Mouse (Mus musculus): ENCODE results near the gene Nol9. TPM values are rescaled to one million over a fixed set of nuclear protein-coding genes. Genes with fewer than 3 reads are reported as not detected.
A peak's percentile ranks its signal among the peaks of the same experiment; 100 is the strongest.

Gene Nol9
- total and polyA plus RNA-seq, 2 experiments = 6.1 to 12.3 TPM

- WGBS = 95% methylated on average over 3 of the region's 3 CpGs
- H3K27me3 ChIP-seq (ENCODE audit: control insufficient read depth, insufficient read depth, low read length) = no peaks in the 10 kb centered on the region
- H3K9ac ChIP-seq (ENCODE audit: low read depth, low read length) = no peak overlapping the region
- no peaks in the 10 kb centered on the region for H3K36me3 ChIP-seq (ENCODE audit: control insufficient read depth, insufficient read depth, low read length)
- no peak overlapping the region for H3K27ac ChIP-seq (replicated peaks; ENCODE audit: insufficient read depth, low read depth, low read length)
- H3K4me1 ChIP-seq (ENCODE audit: control insufficient read depth, insufficient read depth, low read length) = no peaks in the 10 kb centered on the region
- H3K79me2 ChIP-seq (ENCODE audit: control insufficient read depth, insufficient read depth, low read length) = no peaks in the 10 kb centered on the region
- H3K4me3 ChIP-seq (ENCODE audit: insufficient read depth, low read depth, low read length) = no peak overlapping the region
- no peak for DNase-seq (ENCODE audit: extremely low read depth, low read depth, low spot score)
- TF ChIP-seq CTCF (IDR thresholded peaks at IDR 0.05; ENCODE audit: low read depth, low read length) = no peak
- no peak for TF ChIP-seq POLR2A (IDR thresholded peaks at IDR 0.05; ENCODE audit: extremely low read depth, insufficient read depth, low read length)
These were observed 37.1 kb upstream of the Nol9 start for GRCm38 (mm10) chr4:152002063-152002462.

GRCm38 (mm10) chr4:152006137-152006536 lies 33.0 kb upstream of the Nol9 start:
- Histone ChIP-seq H3K4me1 (ENCODE audit: control insufficient read depth, insufficient read depth, low read length) (peaks cover 7% of the 10 kb centered on the region; the same call in 1 of the 2 replicates), H3K36me3 (ENCODE audit: control insufficient read depth, insufficient read depth, low read length) (no peaks in the 10 kb centered on the region), H3K27ac (replicated peaks; ENCODE audit: insufficient read depth, low read depth, low read length) (no peak overlapping the region), H3K27me3 (ENCODE audit: control insufficient read depth, insufficient read depth, low read length) (no peaks in the 10 kb centered on the region), H3K9ac (ENCODE audit: low read depth, low read length) (no peak overlapping the region), H3K4me3 (ENCODE audit: insufficient read depth, low read depth, low read length) (no peak overlapping the region), H3K79me2 (ENCODE audit: control insufficient read depth, insufficient read depth, low read length) (peaks cover 9% of the 10 kb centered on the region; the same call in 1 of the 2 replicates)
- WGBS = 68% methylated on average over 6 of the region's 6 CpGs
- DNase-seq (ENCODE audit: extremely low read depth, low read depth, low spot score) = peak; percentile 51
- TF ChIP-seq CTCF (IDR thresholded peaks at IDR 0.05; ENCODE audit: low read depth, low read length) = peak; percentile 12; the same call in 1 of the 2 replicates
- TF ChIP-seq POLR2A (IDR thresholded peaks at IDR 0.05; ENCODE audit: extremely low read depth, insufficient read depth, low read length) = no peak

GRCm38 (mm10) chr4:152006812-152007211 lies 32.3 kb upstream of the Nol9 start:
- Histone ChIP-seq H3K4me1 (ENCODE audit: control insufficient read depth, insufficient read depth, low read length) (peaks cover 7% of the 10 kb centered on the region), H3K79me2 (ENCODE audit: control insufficient read depth, insufficient read depth, low read length) (peaks cover 9% of the 10 kb centered on the region; the same call in 1 of the 2 replicates), H3K4me3 (ENCODE audit: insufficient read depth, low read depth, low read length) (no peak overlapping the region), H3K9ac (ENCODE audit: low read depth, low read length) (no peak overlapping the region), H3K36me3 (ENCODE audit: control insufficient read depth, insufficient read depth, low read length) (no peaks in the 10 kb centered on the region), H3K27me3 (ENCODE audit: control insufficient read depth, insufficient read depth, low read length) (no peaks in the 10 kb centered on the region), H3K27ac (replicated peaks; ENCODE audit: insufficient read depth, low read depth, low read length) (no peak overlapping the region)
- DNase-seq (ENCODE audit: extremely low read depth, low read depth, low spot score) = no peak
- WGBS = 45% methylated on average over 3 of the region's 3 CpGs
- TF ChIP-seq CTCF (IDR thresholded peaks at IDR 0.05; ENCODE audit: low read depth, low read length) (no peak), POLR2A (IDR thresholded peaks at IDR 0.05; ENCODE audit: extremely low read depth, insufficient read depth, low read length) (no peak)

GRCm38 (mm10) chr4:152007481-152008147 lies 31.5 kb upstream of the Nol9 start:
- TF ChIP-seq POLR2A (IDR thresholded peaks at IDR 0.05; ENCODE audit: extremely low read depth, insufficient read depth, low read length) = no peak
- Histone ChIP-seq H3K27ac (replicated peaks; ENCODE audit: insufficient read depth, low read depth, low read length) (no peak overlapping the region), H3K27me3 (ENCODE audit: control insufficient read depth, insufficient read depth, low read length) (no peaks in the 10 kb centered on the region), H3K36me3 (ENCODE audit: control insufficient read depth, insufficient read depth, low read length) (no peaks in the 10 kb centered on the region), H3K4me1 (ENCODE audit: control insufficient read depth, insufficient read depth, low read length) (peaks cover 14% of the 10 kb centered on the region), H3K9ac (ENCODE audit: low read depth, low read length) (peak overlapping the region; percentile 70; the same call in 1 of the 2 replicates), H3K4me3 (ENCODE audit: insufficient read depth, low read depth, low read length) (no peak overlapping the region), H3K79me2 (ENCODE audit: control insufficient read depth, insufficient read depth, low read length) (peaks cover 16% of the 10 kb centered on the region)
- DNase-seq (ENCODE audit: extremely low read depth, low read depth, low spot score) = no peak
- WGBS = 52% methylated on average over 8 of the region's 8 CpGs

- 1% methylated on average over 14 of the region's 14 CpGs for WGBS
- peak overlapping the region; percentile 70 for H3K9ac ChIP-seq (ENCODE audit: low read depth, low read length)
- peaks cover 18% of the 10 kb centered on the region for H3K4me1 ChIP-seq (ENCODE audit: control insufficient read depth, insufficient read depth, low read length)
- peaks cover 16% of the 10 kb centered on the region for H3K79me2 ChIP-seq (ENCODE audit: control insufficient read depth, insufficient read depth, low read length)
- no peaks in the 10 kb centered on the region for H3K36me3 ChIP-seq (ENCODE audit: control insufficient read depth, insufficient read depth, low read length)
- no peak for TF ChIP-seq POLR2A (IDR thresholded peaks at IDR 0.05; ENCODE audit: extremely low read depth, insufficient read depth, low read length)
- no peak for TF ChIP-seq CTCF (IDR thresholded peaks at IDR 0.05; ENCODE audit: low read depth, low read length)
- H3K27me3 ChIP-seq (ENCODE audit: control insufficient read depth, insufficient read depth, low read length) = no peaks in the 10 kb centered on the region
- no peak for DNase-seq (ENCODE audit: extremely low read depth, low read depth, low spot score)
- peak overlapping the region; percentile 71 for H3K27ac ChIP-seq (replicated peaks; ENCODE audit: insufficient read depth, low read depth, low read length)
- H3K4me3 ChIP-seq (ENCODE audit: insufficient read depth, low read depth, low read length) = peak overlapping the region; percentile 61
These were observed 31.0 kb upstream of the Nol9 start for GRCm38 (mm10) chr4:152008148-152008500.

GRCm38 (mm10) chr4:152008622-152009075 lies 30.5 kb upstream of the Nol9 start, which contains the start of gene Klhl21:
Gene Klhl21 (plus strand): TSS chr4:152008803.
- peak; percentile 76 for DNase-seq (ENCODE audit: extremely low read depth, low read depth, low spot score)
- peak; percentile 97 for TF ChIP-seq POLR2A (IDR thresholded peaks at IDR 0.05; ENCODE audit: extremely low read depth, insufficient read depth, low read length)
- no peak for TF ChIP-seq CTCF (IDR thresholded peaks at IDR 0.05; ENCODE audit: low read depth, low read length)
- Histone ChIP-seq H3K27me3 (ENCODE audit: control insufficient read depth, insufficient read depth, low read length) (no peaks in the 10 kb centered on the region), H3K9ac (ENCODE audit: low read depth, low read length) (peak within 1 kb of the TSS; percentile 93), H3K36me3 (ENCODE audit: control insufficient read depth, insufficient read depth, low read length) (no peaks in the 10 kb centered on the region), H3K4me1 (ENCODE audit: control insufficient read depth, insufficient read depth, low read length) (peaks cover 18% of the 10 kb centered on the region), H3K4me3 (ENCODE audit: insufficient read depth, low read depth, low read length) (peak within 1 kb of the TSS; percentile 61), H3K79me2 (ENCODE audit: control insufficient read depth, insufficient read depth, low read length) (peaks cover 16% of the 10 kb centered on the region), H3K27ac (replicated peaks; ENCODE audit: insufficient read depth, low read depth, low read length) (peak within 1 kb of the TSS; percentile 73)
- under 1% methylated on average over 45 of the region's 45 CpGs for WGBS
